Mouse (Mus musculus): ENCODE data around the gene Foxc1. TPM values are rescaled to one million over a fixed set of nuclear protein-coding genes. Genes with fewer than 3 reads are reported as not detected.
A peak's percentile ranks its signal among the peaks of the same experiment; 100 is the strongest.

Gene Foxc1
- total and polyA plus RNA-seq, 3 experiments: 0.05 TPM; not detected in 2

DNA sequence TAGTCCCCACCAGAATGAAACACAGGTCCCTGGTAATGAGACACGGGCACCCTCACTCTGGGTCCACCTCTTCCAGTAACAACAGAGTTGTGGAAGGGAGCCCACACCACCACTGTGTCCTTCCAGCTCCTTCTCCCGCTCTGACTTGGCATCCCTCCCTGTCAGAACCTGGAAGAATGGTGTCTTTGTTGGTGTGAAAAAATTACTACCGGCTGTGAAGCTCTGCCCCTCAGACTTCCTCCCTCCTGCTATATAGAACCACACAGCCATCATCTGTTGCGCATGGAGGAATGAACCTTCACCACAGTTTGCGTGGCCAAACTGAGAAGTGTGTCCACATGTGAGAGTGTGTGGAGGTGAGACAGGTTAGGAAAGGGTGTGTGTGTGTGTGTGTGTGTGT is 30.7 kb upstream of the Foxc1 start:
- no peak for ATAC-seq (ENCODE audit: extremely low read depth, insufficient number of reproducible peaks, low FRiP score, poor library complexity, severe bottlenecking)
- DNase-seq (ENCODE audit: low spot score): no peak
- no peak for TF ChIP-seq POLR2AphosphoS5 (IDR thresholded peaks at IDR 0.05; ENCODE audit: insufficient replicate concordance, low read depth, low read length)
- TF ChIP-seq GATA1 (IDR thresholded peaks at IDR 0.05; ENCODE audit: borderline replicate concordance, low read length): no peak
- no peak for TF ChIP-seq CTCF (IDR thresholded peaks at IDR 0.05; ENCODE audit: low read depth, low read length)
- TF ChIP-seq GATA2 (IDR thresholded peaks at IDR 0.05; ENCODE audit: borderline replicate concordance, low read depth, low read length): no peak
- no peak for TF ChIP-seq TAL1 (conservative IDR thresholded peaks at IDR 0.05; ENCODE audit: low read depth, low read length)
- Histone ChIP-seq H3K9me3 (replicated peaks) (no peaks in the 10 kb centered on the region), H3K4me3 (ENCODE audit: low read depth, low read length) (no peak overlapping the region), H3K4me1 (ENCODE audit: insufficient read depth, low read depth, low read length) (no peaks in the 10 kb centered on the region), H3K27me3 (ENCODE audit: insufficient read depth, low read length) (peaks cover 35% of the 10 kb centered on the region), H3K36me3 (replicated peaks) (no peaks in the 10 kb centered on the region)

DNA sequence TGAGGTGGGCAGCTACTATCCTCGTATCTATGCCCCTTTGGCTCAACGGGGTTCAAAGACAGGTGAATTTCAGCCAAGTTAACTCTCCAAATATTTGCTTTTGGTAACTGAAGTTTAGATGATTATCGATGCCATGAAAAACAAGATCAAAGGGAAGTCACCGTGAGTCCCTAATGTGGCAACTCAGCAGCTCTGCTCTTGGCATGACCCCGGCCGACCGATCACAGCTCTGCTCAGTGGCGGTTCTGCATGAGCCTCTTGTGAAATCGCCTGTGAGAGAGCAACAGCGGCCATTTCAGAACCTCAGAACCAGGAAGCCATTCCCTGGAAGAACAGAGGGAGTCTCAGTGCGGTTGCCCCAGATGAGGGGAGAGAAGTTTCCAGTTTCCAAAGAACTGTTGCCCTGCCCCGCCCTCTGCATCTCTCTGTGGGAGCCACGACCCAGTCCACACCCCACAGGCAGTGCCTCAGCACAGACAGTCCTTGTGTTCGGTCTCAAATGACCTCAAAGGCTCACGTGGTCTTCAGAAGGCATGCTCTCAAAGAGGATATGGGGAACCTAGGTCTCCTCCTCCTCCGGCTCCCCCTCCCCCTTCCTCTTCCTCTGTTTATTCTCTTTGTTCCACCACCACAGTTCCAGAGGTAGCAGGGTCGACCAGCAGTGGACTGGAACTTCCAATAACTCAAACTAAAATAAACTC is 27.0 kb upstream of the Foxc1 start:
- TF ChIP-seq GATA1 (IDR thresholded peaks at IDR 0.05; ENCODE audit: borderline replicate concordance, low read length) (no peak), GATA2 (IDR thresholded peaks at IDR 0.05; ENCODE audit: borderline replicate concordance, low read depth, low read length) (no peak), POLR2AphosphoS5 (IDR thresholded peaks at IDR 0.05; ENCODE audit: insufficient replicate concordance, low read depth, low read length) (no peak), TAL1 (conservative IDR thresholded peaks at IDR 0.05; ENCODE audit: low read depth, low read length) (no peak), CTCF (IDR thresholded peaks at IDR 0.05; ENCODE audit: low read depth, low read length) (no peak)
- ATAC-seq (ENCODE audit: extremely low read depth, insufficient number of reproducible peaks, low FRiP score, poor library complexity, severe bottlenecking): no peak
- Histone ChIP-seq H3K36me3 (replicated peaks) (no peaks in the 10 kb centered on the region), H3K4me3 (ENCODE audit: low read depth, low read length) (no peak overlapping the region), H3K9me3 (replicated peaks) (no peaks in the 10 kb centered on the region), H3K4me1 (ENCODE audit: insufficient read depth, low read depth, low read length) (no peaks in the 10 kb centered on the region), H3K27me3 (ENCODE audit: insufficient read depth, low read length) (peaks cover 30% of the 10 kb centered on the region)
- no peak for DNase-seq (ENCODE audit: low spot score)

DNA sequence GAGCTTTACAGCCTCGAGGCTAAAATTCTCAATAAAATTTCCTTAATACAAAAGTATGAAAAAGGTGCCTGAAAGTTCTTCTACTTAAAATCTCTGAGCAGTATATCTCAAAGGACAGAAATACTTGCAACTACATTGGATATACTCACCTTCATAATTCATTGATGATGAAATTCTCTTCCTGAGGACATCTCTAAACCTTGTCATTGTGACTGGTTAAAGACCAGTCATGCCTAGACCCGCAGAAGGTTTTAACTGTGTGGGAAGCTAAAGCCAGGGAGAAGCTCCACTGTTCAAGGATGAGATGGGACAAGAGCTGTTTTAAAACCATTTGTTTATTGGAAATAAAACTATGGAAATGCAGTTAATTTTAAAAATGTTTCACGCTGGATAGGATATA is 26.1 kb upstream of the Foxc1 start:
- H3K4me3 ChIP-seq (ENCODE audit: low read depth, low read length): no peak overlapping the region
- TF ChIP-seq POLR2AphosphoS5 (IDR thresholded peaks at IDR 0.05; ENCODE audit: insufficient replicate concordance, low read depth, low read length): no peak
- no peak for TF ChIP-seq GATA1 (IDR thresholded peaks at IDR 0.05; ENCODE audit: borderline replicate concordance, low read length)
- no peak for TF ChIP-seq TAL1 (conservative IDR thresholded peaks at IDR 0.05; ENCODE audit: low read depth, low read length)
- peaks cover 27% of the 10 kb centered on the region for H3K27me3 ChIP-seq (ENCODE audit: insufficient read depth, low read length)
- no peak for ATAC-seq (ENCODE audit: extremely low read depth, insufficient number of reproducible peaks, low FRiP score, poor library complexity, severe bottlenecking)
- DNase-seq (ENCODE audit: low spot score): no peak
- H3K4me1 ChIP-seq (ENCODE audit: insufficient read depth, low read depth, low read length): no peaks in the 10 kb centered on the region
- no peaks in the 10 kb centered on the region for H3K9me3 ChIP-seq (replicated peaks)
- no peaks in the 10 kb centered on the region for H3K36me3 ChIP-seq (replicated peaks)

DNA sequence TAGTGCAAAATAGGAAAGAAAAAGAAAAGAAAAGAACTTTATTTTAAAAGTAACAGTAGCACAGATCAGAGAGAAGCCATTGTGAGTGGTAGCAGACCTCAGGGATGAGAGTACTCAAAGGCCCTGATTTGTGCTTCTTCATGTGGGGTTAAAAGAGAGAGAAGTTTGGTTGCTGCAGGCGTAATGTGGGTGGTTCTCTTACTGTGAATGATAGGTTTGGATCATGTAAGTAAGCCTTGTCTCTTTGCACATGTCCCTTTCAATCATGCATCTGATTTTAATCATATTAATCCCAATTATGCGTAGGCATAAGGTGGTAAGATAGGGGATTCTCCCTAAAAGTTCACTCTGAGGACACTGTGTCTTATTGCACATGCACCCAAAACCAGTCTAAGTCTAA is 24.4 kb upstream of the Foxc1 start:
- Histone ChIP-seq H3K4me3 (ENCODE audit: low read depth, low read length) (no peak overlapping the region), H3K9me3 (replicated peaks) (no peaks in the 10 kb centered on the region), H3K27me3 (ENCODE audit: insufficient read depth, low read length) (peaks cover 37% of the 10 kb centered on the region), H3K4me1 (ENCODE audit: insufficient read depth, low read depth, low read length) (no peaks in the 10 kb centered on the region), H3K36me3 (replicated peaks) (no peaks in the 10 kb centered on the region)
- ATAC-seq (ENCODE audit: extremely low read depth, insufficient number of reproducible peaks, low FRiP score, poor library complexity, severe bottlenecking): no peak
- DNase-seq (ENCODE audit: low spot score): no peak
- TF ChIP-seq GATA1 (IDR thresholded peaks at IDR 0.05; ENCODE audit: borderline replicate concordance, low read length) (no peak), POLR2AphosphoS5 (IDR thresholded peaks at IDR 0.05; ENCODE audit: insufficient replicate concordance, low read depth, low read length) (no peak), TAL1 (conservative IDR thresholded peaks at IDR 0.05; ENCODE audit: low read depth, low read length) (no peak), GATA2 (IDR thresholded peaks at IDR 0.05; ENCODE audit: borderline replicate concordance, low read depth, low read length) (no peak), CTCF (IDR thresholded peaks at IDR 0.05; ENCODE audit: low read depth, low read length) (no peak)

DNA sequence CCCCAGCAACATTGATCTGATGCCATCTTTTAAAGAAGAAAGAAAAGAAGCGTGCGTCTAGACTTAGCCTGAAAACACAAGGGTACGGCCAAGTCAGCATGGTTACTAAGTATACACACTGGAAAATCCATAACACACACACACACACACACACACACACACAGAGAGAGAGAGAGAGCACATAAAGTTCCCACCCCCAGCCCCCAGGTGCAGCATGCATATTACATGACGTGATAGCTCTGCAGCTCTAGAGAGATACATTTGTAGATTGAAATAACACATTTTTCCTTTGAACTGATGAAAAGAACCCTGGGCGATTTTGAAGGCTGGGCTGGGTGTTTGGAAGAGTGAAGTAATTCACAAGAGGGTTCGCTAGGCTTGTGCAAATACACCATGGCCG is 21.7 kb upstream of the Foxc1 start:
- Histone ChIP-seq H3K4me1 (ENCODE audit: insufficient read depth, low read depth, low read length) (no peaks in the 10 kb centered on the region), H3K36me3 (replicated peaks) (no peaks in the 10 kb centered on the region), H3K4me3 (ENCODE audit: low read depth, low read length) (no peak overlapping the region), H3K27me3 (ENCODE audit: insufficient read depth, low read length) (peaks cover 24% of the 10 kb centered on the region), H3K9me3 (replicated peaks) (no peaks in the 10 kb centered on the region)
- ATAC-seq (ENCODE audit: extremely low read depth, insufficient number of reproducible peaks, low FRiP score, poor library complexity, severe bottlenecking) (no peak), DNase-seq (ENCODE audit: low spot score) (no peak)
- no peak for TF ChIP-seq GATA1 (IDR thresholded peaks at IDR 0.05; ENCODE audit: borderline replicate concordance, low read length)
- TF ChIP-seq TAL1 (conservative IDR thresholded peaks at IDR 0.05; ENCODE audit: low read depth, low read length): no peak
- TF ChIP-seq CTCF (IDR thresholded peaks at IDR 0.05; ENCODE audit: low read depth, low read length): no peak
- TF ChIP-seq GATA2 (IDR thresholded peaks at IDR 0.05; ENCODE audit: borderline replicate concordance, low read depth, low read length): no peak
- no peak for TF ChIP-seq POLR2AphosphoS5 (IDR thresholded peaks at IDR 0.05; ENCODE audit: insufficient replicate concordance, low read depth, low read length)

DNA sequence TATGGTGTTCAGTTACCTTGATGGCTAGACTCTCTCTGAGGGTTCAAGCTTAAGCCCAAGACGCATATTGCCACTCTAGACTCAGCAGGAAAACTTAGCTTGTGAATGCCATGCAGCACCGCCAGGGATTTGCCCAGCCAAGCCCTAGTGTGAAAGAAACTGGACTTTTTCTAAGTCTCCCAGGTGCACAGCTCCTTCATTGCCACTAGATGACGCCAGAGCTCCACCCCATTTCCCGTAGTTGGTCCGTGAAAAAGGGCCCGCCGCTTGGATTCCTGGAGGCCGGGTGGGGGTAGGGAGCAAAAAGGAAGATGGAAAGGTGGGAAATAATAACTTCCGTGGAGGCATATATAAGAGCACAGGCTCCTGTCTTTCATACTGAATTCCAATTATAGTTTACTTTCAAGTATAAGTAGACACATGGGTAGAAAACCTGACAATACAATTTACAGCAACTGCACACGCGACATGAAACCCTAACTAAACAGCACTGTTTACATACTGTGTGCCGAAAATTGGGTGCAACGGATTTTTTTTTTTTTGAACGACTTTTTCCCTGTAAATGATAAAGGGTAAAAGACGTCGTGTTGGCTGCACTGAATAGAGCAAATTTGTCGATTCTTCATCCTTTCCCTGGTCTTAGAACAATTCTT is 13.8 kb upstream of the Foxc1 start:
- DNase-seq (ENCODE audit: low spot score): peak; percentile 38
- H3K4me3 ChIP-seq (ENCODE audit: low read depth, low read length): no peak overlapping the region
- no peaks in the 10 kb centered on the region for H3K9me3 ChIP-seq (replicated peaks)
- TF ChIP-seq CTCF (IDR thresholded peaks at IDR 0.05; ENCODE audit: low read depth, low read length) (peak; percentile 81), GATA1 (IDR thresholded peaks at IDR 0.05; ENCODE audit: borderline replicate concordance, low read length) (no peak)
- H3K36me3 ChIP-seq (replicated peaks): no peaks in the 10 kb centered on the region
- ATAC-seq (ENCODE audit: extremely low read depth, insufficient number of reproducible peaks, low FRiP score, poor library complexity, severe bottlenecking): no peak; the same call in 1 of the 2 replicates
- no peaks in the 10 kb centered on the region for H3K4me1 ChIP-seq (ENCODE audit: insufficient read depth, low read depth, low read length)
- H3K27me3 ChIP-seq (ENCODE audit: insufficient read depth, low read length): peaks cover 19% of the 10 kb centered on the region

All from G1E (cell line).